Mouse (Mus musculus): ENCODE data around the gene Zfp280d.

The Zfp280d gene

GRCm38 (mm10) chr9:72274677-72275076 is at the start of gene Zfp280d:
Gene Zfp280d (plus strand): TSS chr9:72274860.
- peak; percentile 95 to 97 for DNase-seq

- no peak for DNase-seq
Measured at GRCm38 (mm10) chr9:72226536-72226935, 48.1 kb upstream of the Zfp280d start.

GRCm38 (mm10) chr9:72252656-72253055 is 22.0 kb upstream of the Zfp280d start:
- no peak for DNase-seq

DNA sequence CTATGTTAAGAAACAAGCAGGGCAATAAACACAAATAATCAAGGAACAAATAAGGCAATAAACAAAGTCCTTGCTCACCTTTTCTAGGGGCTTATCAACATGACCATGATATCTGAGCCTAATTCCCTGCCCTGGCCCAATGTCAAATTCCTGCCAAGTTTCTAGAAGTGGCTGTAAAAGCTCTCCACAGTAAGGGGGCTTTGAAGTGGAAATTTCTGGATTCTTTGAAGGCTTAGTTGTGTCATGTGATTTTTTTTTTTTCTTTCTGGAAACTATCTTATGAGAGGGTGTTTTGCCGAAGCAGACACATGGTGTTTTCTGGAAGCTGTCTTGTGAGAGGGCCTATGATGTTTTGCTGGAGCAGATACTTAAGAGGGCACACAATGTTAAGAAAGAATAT is 19.4 kb upstream of the Zfp280d start:
- no peak for DNase-seq

- no peak for DNase-seq
Measured at GRCm38 (mm10) chr9:72256646-72257045, 18.0 kb upstream of the Zfp280d start.

- no peak for DNase-seq
Measured at GRCm38 (mm10) chr9:72260337-72260736, 14.3 kb upstream of the Zfp280d start.

DNA sequence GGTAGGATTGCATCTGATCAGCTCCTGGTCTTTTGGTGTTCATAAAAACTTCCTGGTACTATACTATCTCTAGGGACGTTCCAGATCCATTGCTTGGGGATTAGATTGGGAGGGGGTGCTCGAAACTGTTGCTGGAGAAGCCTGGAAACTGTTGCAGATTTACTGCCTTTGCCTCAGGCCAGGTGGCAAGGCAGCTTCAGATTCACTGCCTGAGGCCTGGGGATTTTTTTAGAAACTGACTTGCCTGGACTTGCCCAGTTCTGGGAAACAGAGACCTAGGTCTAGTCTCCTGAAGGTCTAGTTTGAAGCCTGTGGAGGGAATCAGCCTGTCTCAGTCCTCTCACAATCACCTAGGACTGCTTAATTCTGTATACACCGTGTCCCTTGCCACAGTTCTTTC is 9.8 kb upstream of the Zfp280d start:
- no peak for DNase-seq

DNA sequence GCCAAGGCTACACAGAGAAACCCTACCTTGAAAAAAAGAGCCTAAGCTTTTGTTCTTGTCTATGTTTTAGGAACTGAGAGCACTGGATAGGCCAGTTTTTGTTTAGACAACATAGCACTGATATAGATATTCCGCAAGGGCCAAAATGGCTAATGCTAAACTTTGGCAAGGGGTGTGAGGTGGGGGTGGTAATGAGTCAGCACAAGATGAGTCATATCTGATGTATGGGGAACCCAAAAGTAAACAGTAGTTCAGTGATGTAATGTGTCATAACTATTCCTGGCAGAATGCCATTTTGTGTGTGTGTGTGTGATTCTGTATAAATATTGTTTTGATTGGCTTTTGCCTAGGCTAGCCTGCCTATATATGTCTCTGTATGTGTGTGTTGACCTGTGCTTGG is 4.5 kb upstream of the Zfp280d start:
- DNase-seq = no peak

- peak in 1 of 2 experiments; percentile 15 for DNase-seq
Measured at GRCm38 (mm10) chr9:72273646-72274410, 832 bp upstream of the Zfp280d start.

GRCm38 (mm10) chr9:72275101-72275978 is 680 bp downstream of the Zfp280d start:
- peak; percentile 78 to 80 for DNase-seq

- DNase-seq = peak; percentile 11 to 30
Measured at GRCm38 (mm10) chr9:72275979-72276500, 1.4 kb downstream of the Zfp280d start.

GRCm38 (mm10) chr9:72276941-72277340 is 2.3 kb downstream of the Zfp280d start:
- no peak for DNase-seq

DNA sequence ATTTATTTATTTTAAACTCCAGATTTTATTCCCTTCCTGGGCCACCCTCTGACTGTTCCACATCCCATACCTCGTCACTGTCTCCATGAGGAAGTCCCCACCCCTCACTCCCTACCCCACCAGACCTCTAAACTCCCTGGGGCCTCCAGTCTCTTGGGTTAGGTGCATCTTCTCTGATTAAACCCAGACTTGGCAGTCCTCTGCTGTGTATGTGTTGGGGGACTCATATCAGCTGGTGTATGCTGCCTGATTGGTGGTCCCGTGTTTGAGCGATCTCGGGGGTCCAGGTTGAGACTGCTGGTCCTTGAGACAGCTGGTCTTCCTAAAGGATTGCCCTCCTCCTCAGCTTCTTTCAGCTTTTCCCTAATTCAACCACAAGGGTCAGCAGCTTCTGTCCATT is 5.3 kb downstream of the Zfp280d start:
- DNase-seq = no peak

- no peak for DNase-seq
Measured at GRCm38 (mm10) chr9:72287696-72288095, 13.0 kb downstream of the Zfp280d start.

DNA sequence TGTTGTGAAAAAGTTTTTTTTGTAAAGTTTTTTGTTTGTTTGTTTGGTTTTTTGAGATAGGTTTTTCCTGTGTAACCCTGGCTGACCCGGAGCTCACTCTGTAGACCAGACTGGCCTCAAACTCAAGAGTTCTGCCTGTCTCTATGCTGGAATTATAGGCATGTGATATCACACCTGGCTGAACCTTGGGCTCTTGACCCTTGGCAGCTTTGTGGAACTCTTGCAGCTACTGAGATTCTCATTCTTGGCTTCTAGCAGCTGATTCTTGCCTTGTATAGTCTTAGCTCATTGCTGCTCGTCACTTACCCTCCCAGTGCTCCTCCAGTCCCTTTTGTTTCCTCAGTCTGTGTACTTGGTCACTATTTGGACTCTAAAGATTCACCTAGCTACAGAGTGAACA is 13.6 kb downstream of the Zfp280d start:
- no peak for DNase-seq

GRCm38 (mm10) chr9:72289094-72289493 is 14.4 kb downstream of the Zfp280d start:
- no peak for DNase-seq

- no peak for DNase-seq
Measured at GRCm38 (mm10) chr9:72294076-72294475, 19.4 kb downstream of the Zfp280d start.

DNA sequence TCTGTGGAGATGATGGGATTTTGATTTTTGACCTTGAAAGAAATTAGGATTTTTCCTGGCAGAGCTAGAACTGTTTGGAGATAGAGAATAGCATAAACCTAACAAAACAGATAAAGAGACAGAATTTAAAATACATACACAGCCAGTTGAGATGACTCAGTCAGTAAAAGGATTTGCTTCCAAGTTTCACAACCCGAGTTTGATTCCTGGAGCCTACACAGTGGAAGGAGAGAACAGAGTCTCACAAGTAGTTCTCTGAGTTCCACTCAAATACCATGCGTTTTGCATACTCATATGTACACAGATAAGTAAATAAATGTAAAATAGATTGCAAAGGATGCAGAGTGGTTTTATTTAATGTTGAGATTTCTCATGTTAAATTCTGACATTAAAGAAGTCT is 35.1 kb downstream of the Zfp280d start:
- no peak for DNase-seq

- no peak for DNase-seq
Measured at GRCm38 (mm10) chr9:72333221-72333620, 58.6 kb downstream of the Zfp280d start.

- DNase-seq = no peak
Measured at GRCm38 (mm10) chr9:72336069-72336468, 61.4 kb downstream of the Zfp280d start.

- DNase-seq = no peak
Measured at GRCm38 (mm10) chr9:72339119-72339518, 64.5 kb downstream of the Zfp280d start.

DNA sequence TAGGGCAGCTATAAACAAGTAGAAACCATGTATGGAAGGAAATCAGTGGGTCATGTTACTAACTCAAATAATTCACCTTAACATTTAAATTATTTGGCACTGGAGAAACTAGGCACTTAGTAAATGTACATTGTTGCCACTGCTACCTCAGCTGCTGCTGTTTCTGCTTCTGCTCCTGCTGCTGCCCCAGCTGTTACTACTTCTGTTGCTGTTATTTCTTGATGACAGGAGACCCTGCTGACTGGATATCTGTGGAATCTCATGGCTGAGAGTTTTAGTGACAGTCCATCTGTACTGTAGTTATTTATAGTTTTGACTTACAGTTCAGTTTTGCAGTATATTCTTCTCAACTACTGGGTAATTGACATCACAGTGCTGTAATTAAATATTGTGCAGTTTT is 69.2 kb downstream of the Zfp280d start:
- peak; percentile 20 to 36 for DNase-seq

DNA sequence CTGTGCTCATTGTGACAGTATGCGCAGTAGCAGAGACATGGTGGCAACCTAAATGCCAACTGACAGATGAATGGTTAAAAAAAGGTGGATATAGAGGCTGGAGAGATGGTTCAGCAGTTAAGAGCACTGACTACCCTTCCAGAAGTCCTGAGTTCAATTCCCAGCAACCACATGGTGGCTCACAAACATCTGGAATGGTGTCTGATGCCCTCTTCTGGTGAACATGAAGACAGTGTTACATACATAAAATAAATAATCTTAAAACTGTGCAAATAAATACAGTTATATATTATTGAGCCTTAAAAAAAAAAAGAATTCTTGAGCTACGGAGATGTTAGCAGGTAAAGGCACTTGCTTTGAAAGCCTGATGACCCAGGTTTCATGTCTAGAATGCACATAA is 97.7 kb downstream of the Zfp280d start:
- no peak for DNase-seq

GRCm38 (mm10) chr9:72374074-72374473 is 99.4 kb downstream of the Zfp280d start:
- DNase-seq = peak; percentile 51 to 60

Data from cerebellum, postnatal 10 days (tissue).